Mouse (Mus musculus) kidney, postnatal 10 days (tissue): ENCODE results near the gene Ptprn2.

Source experiments
- DNase-seq: peaks from one replicate; pipeline ENCODE4 v3.0.0; 2021; ENCODE audit warnings: mixed read lengths

Gene Ptprn2

DNA sequence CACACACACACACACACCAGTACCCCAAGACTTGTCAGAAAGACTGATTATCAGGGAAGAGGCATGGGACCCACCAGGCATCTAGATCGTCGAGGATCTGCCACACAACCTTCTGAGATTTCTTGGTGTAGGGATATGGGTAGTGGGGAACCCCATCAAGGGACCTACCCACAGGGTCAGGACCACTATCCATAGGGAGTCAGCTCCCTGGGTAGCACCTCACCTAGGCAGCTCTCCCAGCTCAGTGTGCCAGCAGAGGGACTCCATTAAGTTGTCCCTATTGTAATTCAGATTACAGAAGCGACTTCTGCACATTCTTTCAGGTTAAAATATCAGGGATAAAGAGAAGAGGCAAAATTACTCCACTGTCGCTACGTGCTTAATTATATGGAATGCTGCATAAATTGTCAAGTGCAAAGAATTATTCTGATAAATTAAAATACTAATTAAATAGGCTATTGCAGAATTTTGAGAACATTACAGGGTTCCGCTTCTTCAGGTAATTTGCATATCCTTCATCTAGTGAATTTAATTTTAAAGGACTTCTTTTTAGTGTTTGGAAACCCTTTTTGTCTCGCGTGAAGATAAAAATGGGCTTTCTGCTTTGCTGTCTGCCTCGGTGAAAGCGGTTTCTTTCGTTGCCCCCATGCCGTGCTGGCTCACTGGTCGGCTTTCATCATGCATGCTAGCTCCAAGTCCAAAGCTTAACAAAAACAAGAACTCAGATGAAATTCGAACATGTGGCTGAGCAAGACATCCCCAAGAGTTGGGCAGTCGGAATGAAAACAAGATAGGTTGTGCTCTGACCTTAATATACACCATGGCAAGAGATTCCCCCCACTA, 531.5 kb downstream of the Ptprn2 start:
- no peak for DNase-seq

DNA sequence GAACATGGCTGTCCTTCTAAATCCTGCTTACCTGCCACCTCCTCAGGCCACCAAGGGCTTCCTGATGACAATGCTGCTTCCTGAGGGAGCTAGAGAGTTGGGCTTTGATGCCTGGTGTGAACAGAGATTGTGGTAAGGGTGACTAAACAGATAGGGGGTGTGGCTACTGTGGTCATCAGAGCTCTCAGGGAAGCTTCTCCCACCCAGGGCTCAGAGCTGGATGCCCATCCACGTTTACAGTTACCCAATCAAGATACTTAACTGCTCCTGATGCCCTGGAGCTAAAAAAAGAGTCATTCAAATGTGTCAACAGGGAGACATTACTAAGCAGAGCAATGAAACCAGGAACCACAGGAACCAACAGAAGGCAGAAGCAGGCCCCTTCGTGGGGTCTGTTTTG, 532.4 kb downstream of the Ptprn2 start:
- no peak for DNase-seq

DNA sequence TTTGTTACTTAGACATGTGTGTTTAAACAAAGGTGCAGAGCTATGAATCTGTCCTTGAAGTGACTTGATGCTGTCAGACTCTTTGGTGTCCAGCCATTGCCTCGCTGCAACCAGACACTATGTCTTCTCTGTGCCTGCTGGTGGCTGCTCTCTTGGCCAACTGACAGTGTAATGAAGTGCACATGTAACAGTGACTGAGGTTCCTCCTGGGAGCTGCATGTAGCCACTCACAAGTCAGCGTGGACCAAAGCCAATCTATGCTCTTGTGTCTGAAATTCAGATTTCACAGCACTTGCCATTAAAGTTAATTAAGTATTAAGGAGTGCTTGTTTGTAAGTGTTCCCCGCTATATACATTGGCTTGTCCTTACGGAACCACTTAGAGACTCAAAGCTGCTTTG, 537.7 kb downstream of the Ptprn2 start:
- no peak for DNase-seq

GRCm38 (mm10) chr12:117024916-117025315, 539.4 kb downstream of the Ptprn2 start:
- DNase-seq = no peak

GRCm38 (mm10) chr12:117025676-117026075, 540.2 kb downstream of the Ptprn2 start:
- no peak for DNase-seq

GRCm38 (mm10) chr12:117027351-117027750, 541.8 kb downstream of the Ptprn2 start:
- no peak for DNase-seq

- no peak for DNase-seq
Measured at GRCm38 (mm10) chr12:117028333-117028961, 542.9 kb downstream of the Ptprn2 start.

GRCm38 (mm10) chr12:117033172-117033571, 547.7 kb downstream of the Ptprn2 start:
- no peak for DNase-seq

DNA sequence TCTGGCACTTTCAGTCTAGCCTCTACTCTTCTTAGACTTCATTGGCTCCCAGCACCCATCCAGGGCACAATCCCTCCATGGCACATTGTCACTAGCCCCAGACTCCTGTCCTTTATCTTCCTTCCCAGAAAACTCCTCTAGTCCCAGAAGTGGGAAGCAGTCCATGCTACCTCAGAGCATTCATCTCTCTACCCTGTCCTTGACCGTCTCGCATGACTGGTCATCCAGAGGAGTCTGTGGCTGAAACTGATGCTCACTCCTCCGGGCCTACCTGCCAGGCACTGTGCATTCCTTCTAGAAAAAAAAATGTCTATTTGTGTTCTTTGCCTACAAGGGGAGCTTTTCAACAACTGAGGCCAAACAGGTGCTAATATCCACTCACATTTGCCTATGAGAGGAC, 549.0 kb downstream of the Ptprn2 start:
- no peak for DNase-seq

DNA sequence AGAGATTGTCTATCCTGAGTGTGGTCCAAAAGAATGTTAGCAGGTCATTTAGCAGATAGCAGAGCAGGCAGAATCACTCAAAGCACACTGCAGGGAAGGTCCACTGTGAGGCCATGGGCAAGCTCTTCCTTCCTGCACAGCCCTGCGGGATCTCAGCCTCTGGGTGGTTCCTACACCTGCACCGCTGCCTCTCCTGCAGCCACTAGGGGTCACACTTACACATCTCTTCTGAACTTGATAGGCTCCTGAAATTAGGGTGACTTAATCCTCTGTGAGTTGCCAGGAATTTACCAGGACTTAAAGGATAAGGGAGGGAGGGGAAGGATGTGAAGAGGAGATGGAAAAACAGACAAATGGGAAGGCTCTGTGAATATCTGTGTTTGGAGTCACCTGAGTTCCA, 549.7 kb downstream of the Ptprn2 start:
- peak; percentile 73 for DNase-seq

DNA sequence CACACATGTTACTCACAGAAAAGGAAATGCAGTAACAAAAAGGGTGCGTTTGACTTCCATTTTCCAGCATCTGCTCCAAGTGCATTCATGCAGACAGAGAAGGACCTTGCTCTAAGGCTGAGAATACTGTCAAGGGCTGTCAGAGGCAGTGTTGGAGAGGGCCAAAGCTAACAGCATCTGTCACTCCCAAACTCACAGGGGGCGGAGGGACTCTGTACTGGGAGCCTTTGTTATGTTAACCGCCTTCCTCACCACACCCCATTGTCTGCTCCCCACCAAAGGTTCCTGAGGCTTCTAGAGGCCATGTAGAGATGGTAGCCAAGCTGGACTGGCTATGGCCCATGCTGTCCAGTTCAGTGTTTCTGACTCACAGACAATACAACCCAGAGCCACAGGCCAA, 553.9 kb downstream of the Ptprn2 start:
- DNase-seq = no peak

DNA sequence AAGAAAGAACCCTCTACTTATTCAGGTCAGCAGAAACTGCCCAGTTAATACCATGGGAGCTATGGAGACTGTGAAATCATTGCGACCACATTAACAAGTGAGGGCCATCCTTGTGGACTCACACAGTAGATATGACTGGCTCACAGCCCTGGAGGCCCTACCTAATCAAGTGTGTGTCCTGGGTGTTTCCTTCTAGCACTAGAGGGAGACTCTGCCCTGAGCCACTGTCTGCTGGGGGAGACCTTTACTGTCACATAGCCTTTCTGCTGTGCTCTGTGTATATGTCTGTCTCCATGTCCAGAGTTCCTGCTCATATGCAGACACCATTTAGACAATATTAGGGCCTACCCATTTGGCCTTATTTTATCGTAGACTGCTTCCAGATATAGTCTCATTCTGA, 555.9 kb downstream of the Ptprn2 start:
- DNase-seq = no peak

GRCm38 (mm10) chr12:117042706-117043105, 557.2 kb downstream of the Ptprn2 start:
- DNase-seq = no peak

GRCm38 (mm10) chr12:117047384-117048251, 562.1 kb downstream of the Ptprn2 start:
- no peak for DNase-seq

GRCm38 (mm10) chr12:117049829-117050228, 564.3 kb downstream of the Ptprn2 start:
- DNase-seq = no peak

DNA sequence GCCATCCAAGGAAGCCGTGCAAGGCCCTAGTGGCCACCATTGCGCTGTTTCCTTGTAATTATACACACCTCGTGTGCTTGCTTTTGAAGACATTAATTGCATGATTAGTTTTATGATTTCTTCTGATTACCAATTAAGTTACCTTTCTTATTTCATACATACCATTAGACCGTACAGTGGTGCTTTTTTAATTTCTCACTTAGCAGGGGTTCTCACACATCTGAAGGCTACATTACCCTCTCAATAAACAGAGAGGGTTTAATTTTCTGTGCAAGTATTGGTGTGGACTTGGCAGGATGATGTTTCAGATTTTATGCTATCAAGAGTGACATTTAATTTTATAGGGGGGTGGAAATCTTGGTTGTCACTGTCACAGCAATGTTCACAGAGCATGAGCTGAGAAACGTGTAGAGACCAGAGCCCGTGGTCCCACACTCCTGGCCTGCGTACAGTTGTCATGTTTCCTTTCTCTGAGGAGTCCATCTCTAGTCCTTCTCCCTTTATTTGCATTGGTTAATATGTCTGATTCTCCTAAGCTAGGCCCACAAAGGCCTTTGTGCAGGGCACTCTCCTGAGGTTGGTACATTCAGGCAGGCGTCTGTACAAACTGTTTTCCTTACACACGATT, 567.8 kb downstream of the Ptprn2 start:
- DNase-seq = no peak

GRCm38 (mm10) chr12:117053851-117054769, 568.6 kb downstream of the Ptprn2 start:
- DNase-seq = no peak

DNA sequence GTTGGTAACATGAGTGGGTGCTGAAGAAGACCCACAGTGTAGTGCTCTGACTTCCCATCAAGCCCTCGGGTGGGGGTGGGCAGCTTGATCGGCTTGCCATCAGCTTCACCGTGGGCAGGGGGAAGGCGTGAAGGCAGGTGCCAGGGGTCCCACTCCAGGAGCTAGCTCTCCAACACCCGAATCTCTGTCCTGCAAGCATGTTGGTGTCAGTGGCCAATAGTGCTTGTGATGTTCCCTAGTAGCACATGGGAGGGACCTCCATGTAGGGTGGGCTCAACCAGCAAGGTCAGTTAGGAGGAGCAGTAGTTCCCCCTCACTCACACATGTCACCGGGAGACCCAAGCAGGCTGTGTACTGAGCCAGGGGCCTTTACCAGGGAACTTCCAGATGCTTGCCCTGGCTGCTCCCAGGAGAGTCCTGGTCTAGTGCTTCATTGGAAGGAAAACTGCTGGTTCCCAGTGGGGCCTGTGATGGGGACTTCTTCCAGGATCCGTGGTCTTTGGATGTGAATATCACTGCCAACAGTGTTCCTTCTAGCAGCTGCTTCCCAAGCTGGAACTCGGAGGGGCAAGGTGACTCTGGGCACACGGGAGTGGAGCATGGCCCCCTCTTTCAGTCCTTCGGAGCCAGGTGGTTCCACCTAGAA, 569.5 kb downstream of the Ptprn2 start:
- DNase-seq = no peak

- DNase-seq = no peak
Measured at GRCm38 (mm10) chr12:117058184-117058958, 572.9 kb downstream of the Ptprn2 start.

DNA sequence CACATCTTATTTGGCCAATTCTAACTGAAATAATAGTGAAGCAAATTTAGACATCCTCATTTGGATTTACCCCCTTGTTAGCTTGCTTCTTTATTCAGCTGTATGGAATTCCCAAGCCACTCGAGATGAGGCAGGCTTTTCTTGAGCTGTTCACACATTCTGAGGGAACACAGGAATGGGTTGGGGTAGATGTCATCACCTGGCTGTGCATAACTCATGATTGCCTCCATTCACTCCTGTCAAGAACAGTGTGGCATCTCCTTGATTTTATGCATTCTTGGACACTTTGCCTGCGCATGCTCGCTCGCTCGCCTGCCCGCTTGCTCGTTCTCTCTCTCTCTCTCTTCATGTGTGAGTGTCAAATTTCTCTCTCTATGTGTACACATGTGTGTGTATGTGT, 573.5 kb downstream of the Ptprn2 start:
- no peak for DNase-seq

GRCm38 (mm10) chr12:117077664-117078063, 592.1 kb downstream of the Ptprn2 start:
- DNase-seq = no peak
